Mouse (Mus musculus) heart, embryonic 13.5 days (tissue): ENCODE data around the gene Vps11. TPM values are rescaled to one million over a fixed set of nuclear protein-coding genes. Genes with fewer than 3 reads are reported as not detected.
"Not testable (repeated sequence)": the region's sequence is repeated elsewhere in the genome, so short reads cannot be mapped to it uniquely, and the experiment has no call there.

Experiments
- ATAC-seq: fragments of 200-750 bp; cut with Nextera tagmentation; 2 replicates; pipeline ENCODE4 v1.8.0; 2017; ENCODE audit warnings: moderate TSS enrichment; ENCODE audit not compliant: insufficient number of reproducible peaks, low FRiP score, low TSS enrichment; ENCODE audit errors: extremely low read depth
- H3K27ac ChIP-seq: fragments of 300-500 bp; sonication (generic); replicated peaks from 2 replicates; pipeline ENCODE4 v1.5.1; 2015; ENCODE audit warnings: moderate library complexity, mild to moderate bottlenecking, inconsistent platforms
- H3K27me3 ChIP-seq: fragments of 300-500 bp; sonication (generic); replicated peaks from 2 replicates; pipeline ENCODE4 v1.6.1; 2015; ENCODE audit warnings: mild to moderate bottlenecking, inconsistent platforms
- H3K36me3 ChIP-seq: fragments of 300-500 bp; sonication (generic); 2 replicates; pipeline ENCODE4 v1.6.1; 2015; ENCODE audit warnings: mild to moderate bottlenecking, inconsistent platforms
- H3K4me1 ChIP-seq: fragments of 300-500 bp; sonication (generic); 2 replicates; pipeline ENCODE4 v1.6.1; 2015; ENCODE audit warnings: inconsistent platforms
- H3K4me2 ChIP-seq: fragments of 300-500 bp; sonication (generic); 2 replicates; pipeline ENCODE4 v1.6.1; 2015; ENCODE audit warnings: inconsistent platforms, mild to moderate bottlenecking, moderate library complexity
- H3K4me3 ChIP-seq: fragments of 300-500 bp; sonication (generic); 2 replicates; pipeline ENCODE4 v1.5.1; 2015; ENCODE audit warnings: moderate library complexity, mild to moderate bottlenecking, inconsistent platforms
- H3K9ac ChIP-seq: fragments of 300-500 bp; sonication (generic); 2 replicates; pipeline ENCODE4 v1.6.1; 2015; ENCODE audit warnings: inconsistent platforms, mild to moderate bottlenecking, moderate library complexity
- H3K9me3 ChIP-seq: fragments of 300-500 bp; sonication (generic); 2 replicates; pipeline ENCODE4 v1.6.1; 2016; ENCODE audit warnings: inconsistent platforms
- WGBS: fragments of 180-500 bp; shearing (Covaris S2); methylation state at CpG from one replicate; pipeline ENCODE4 v1.1.7; 2015; ENCODE audit warnings: mixed read lengths; 5-methylcytosine and 5-hydroxymethylcytosine counted together
- polyA plus RNA-seq: library from polyadenylated mRNA; unstranded; fragments of >200 nt; fragmentation: Nextera tagmentation; extraction: Ambion mirVana; gene quantifications from 2 replicates; pipeline ENCODE4 v1.2.1, GENCODE M21; 2015

Gene Vps11
- polyA plus RNA-seq, 1 experiment from 2014 or later: 21.1 TPM

DNA sequence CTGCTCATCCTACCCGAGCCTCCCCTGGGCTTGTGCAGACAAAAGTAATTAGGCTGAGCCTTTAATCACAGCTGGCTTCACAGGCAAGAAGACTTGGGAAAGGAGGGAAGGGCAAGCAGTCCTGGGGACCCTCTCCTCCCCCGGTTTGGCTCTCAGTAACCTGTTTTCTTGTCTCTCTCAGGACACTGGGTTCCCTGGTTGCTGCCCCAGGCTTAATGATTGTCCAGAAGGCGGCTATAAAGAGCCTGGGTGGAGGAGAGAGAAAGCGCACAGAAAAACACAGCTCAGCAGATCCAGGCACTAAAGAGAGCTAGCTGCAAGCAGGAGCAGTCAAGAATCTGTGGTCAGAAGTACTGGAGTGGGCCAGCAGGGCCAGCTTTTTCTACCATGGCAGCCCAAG lies 36.6 kb upstream of the Vps11 start:
- peak overlapping the region; percentile 80 for H3K4me3 ChIP-seq
- no peaks in the 10 kb centered on the region for H3K9me3 ChIP-seq
- peak overlapping the region; percentile 86 for H3K4me2 ChIP-seq
- H3K27ac ChIP-seq: peak overlapping the region; percentile 91; the same call in 1 of the 2 replicates
- peaks cover 48% of the 10 kb centered on the region for H3K4me1 ChIP-seq
- ATAC-seq: no peak
- no peaks in the 10 kb centered on the region for H3K27me3 ChIP-seq
- 33% methylated on average over 4 of the region's 4 CpGs for WGBS
- peak overlapping the region; percentile 94 for H3K9ac ChIP-seq
- peaks cover 46% of the 10 kb centered on the region for H3K36me3 ChIP-seq

DNA sequence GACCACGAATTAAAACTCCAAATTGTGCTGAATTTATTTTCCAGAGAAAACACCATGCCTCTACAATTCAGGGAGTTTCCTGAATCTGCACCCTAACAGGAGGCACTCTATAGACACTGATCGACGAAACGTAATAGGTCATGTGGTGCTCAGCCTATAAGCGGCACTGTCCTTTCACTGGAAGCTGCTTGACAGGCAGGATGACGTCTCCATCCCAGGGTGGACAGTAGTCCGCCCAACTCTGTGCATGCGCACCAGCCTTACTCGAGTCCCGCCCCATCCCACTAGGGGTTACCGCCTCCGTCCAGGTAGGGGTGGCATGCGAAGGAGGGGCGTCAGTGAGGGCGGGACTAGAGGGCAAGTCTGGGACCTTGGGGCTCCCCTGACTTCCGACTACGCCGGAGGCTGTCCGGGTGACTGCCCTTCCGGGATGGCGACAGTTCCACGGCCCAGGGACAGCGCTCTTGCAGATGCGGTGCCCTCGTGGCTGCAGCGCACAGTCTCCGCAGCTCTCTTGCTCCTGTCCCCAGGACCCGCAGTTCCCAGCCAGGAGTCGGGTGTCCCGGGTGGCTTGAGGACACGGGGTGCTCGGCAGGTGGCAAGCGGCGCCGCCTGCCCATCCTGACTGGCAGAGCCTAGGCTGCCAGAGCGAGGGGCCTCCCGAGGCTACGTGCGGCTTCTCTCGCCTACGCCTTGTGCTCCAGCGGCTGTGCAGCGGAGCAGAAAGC lies 35.4 kb upstream of the Vps11 start, which contains the start of gene Slc37a4:
Gene Slc37a4 (plus strand): TSS at position 169 of the 728 bp plus-strand sequence.
- peaks cover 45% of the 10 kb centered on the region for H3K4me1 ChIP-seq
- H3K9me3 ChIP-seq: no peaks in the 10 kb centered on the region
- H3K4me2 ChIP-seq: peak within 1 kb of the TSS; percentile 86
- peaks cover 44% of the 10 kb centered on the region for H3K36me3 ChIP-seq
- ATAC-seq: peak; percentile 99
- WGBS: under 1% methylated on average over 43 of the region's 43 CpGs
- peak within 1 kb of the TSS; percentile 91 for H3K27ac ChIP-seq
- no peaks in the 10 kb centered on the region for H3K27me3 ChIP-seq
- H3K9ac ChIP-seq: peak within 1 kb of the TSS; percentile 94
- H3K4me3 ChIP-seq: peak within 1 kb of the TSS; percentile 80

DNA sequence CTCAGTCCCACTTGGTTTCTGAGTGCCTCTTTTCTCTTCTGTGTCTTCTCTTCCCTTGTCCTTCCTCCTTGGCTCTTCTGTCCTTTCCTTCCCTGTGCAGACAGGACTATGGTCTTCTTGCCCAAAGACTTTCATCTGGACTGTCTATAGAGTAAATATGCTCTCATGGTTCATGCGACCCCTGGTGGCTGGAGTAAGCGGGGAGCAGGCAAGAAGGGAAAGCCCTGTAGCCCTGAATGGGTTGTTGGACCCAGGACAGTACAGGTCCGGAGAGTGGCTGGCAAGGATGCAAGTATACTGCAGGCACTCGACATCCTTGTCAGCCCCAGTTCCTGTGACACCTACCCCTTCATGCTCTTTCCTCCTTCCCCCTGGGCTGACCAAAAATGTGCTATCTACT lies 30.0 kb upstream of the Vps11 start:
- H3K27ac ChIP-seq: no peak overlapping the region
- peaks cover 64% of the 10 kb centered on the region for H3K36me3 ChIP-seq
- WGBS: 35% methylated on average over 4 of the region's 4 CpGs
- peaks cover 6% of the 10 kb centered on the region for H3K4me1 ChIP-seq
- no peak overlapping the region for H3K4me3 ChIP-seq
- H3K9ac ChIP-seq: no peak overlapping the region
- H3K27me3 ChIP-seq: no peaks in the 10 kb centered on the region
- ATAC-seq: 0 out of 2 replicates have a peak, but pooled peaks have one; percentile 32
- H3K4me2 ChIP-seq: no peak overlapping the region
- no peaks in the 10 kb centered on the region for H3K9me3 ChIP-seq

DNA sequence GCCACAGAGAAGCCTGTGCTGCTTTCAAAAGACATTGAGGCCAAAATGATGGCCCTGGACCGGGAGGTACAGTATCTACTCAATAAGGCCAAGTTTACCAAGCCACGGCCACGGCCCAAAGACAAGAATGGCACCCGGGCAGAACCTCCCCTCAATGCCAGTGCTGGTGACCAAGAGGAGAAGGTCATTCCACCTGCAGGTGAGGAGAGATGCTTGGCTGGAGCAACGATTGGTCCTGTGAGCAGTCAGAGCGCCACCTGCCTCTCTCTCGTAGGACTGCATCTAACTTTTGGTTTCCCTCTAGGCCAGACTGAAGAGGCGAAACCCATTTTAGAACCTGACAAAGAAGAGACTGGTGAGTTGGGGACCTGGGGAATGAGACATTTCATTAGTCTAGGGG lies 27.8 kb upstream of the Vps11 start:
- WGBS: 62% methylated on average over 8 of the region's 8 CpGs
- Histone ChIP-seq H3K27ac (no peak overlapping the region), H3K9ac (no peak overlapping the region), H3K4me3 (no peak overlapping the region), H3K27me3 (no peaks in the 10 kb centered on the region), H3K36me3 (peaks cover 86% of the 10 kb centered on the region), H3K4me1 (no peaks in the 10 kb centered on the region), H3K9me3 (no peaks in the 10 kb centered on the region), H3K4me2 (no peak overlapping the region)
- ATAC-seq: no peak

DNA sequence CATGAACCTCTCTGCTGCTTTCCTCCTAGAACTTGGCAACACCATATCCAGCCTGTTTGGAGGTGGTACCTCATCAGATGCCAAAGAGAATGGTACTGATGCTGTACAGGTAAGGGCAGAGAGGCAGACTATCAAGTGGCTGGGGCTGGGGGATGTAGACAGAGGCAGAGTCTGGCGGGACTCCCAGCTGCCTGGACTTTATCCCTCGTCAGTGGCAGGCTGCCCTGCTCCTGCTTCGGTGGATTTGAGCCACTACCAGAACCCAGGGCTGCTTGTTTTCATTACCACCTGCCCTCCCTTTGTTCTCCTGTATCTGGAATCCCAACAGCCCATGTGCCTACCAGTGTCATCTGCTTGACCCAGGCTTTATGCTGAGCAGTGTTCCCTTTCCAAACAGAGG lies 25.8 kb upstream of the Vps11 start:
- H3K9ac ChIP-seq: no peak overlapping the region

DNA sequence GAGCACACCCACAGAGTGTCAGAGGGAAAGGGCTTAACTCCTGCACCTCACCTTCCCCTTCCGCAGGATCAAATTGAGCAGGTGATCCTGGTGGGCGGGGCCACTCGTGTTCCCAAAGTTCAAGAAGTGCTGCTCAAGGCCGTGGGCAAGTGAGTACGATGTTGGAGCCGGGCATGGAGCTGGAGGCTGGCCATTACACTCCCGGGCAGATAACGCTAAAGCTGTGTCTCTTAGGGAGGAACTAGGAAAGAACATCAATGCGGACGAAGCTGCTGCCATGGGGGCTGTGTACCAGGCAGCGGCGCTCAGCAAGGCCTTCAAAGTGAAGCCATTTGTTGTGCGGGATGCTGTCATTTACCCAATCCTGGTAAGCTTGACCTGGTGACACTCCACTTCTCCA lies 23.1 kb upstream of the Vps11 start:
- Histone ChIP-seq H3K9ac (no peak overlapping the region), H3K4me2 (no peak overlapping the region), H3K9me3 (no peaks in the 10 kb centered on the region), H3K4me3 (no peak overlapping the region), H3K27ac (no peak overlapping the region), H3K36me3 (peaks cover 91% of the 10 kb centered on the region), H3K4me1 (peaks cover 14% of the 10 kb centered on the region), H3K27me3 (no peaks in the 10 kb centered on the region)
- WGBS: 90% methylated on average over 13 of the region's 13 CpGs
- ATAC-seq: no peak

More for the DNA sequence above, 25.8 kb upstream of the Vps11 start:
- peaks cover 98% of the 10 kb centered on the region for H3K36me3 ChIP-seq
- WGBS: 71% methylated on average over 3 of the region's 3 CpGs
- no peak for ATAC-seq
- H3K9me3 ChIP-seq: no peaks in the 10 kb centered on the region
- H3K4me1 ChIP-seq: no peaks in the 10 kb centered on the region
- no peak overlapping the region for H3K4me3 ChIP-seq
- H3K4me2 ChIP-seq: no peak overlapping the region
- no peaks in the 10 kb centered on the region for H3K27me3 ChIP-seq
- H3K27ac ChIP-seq: no peak overlapping the region

DNA sequence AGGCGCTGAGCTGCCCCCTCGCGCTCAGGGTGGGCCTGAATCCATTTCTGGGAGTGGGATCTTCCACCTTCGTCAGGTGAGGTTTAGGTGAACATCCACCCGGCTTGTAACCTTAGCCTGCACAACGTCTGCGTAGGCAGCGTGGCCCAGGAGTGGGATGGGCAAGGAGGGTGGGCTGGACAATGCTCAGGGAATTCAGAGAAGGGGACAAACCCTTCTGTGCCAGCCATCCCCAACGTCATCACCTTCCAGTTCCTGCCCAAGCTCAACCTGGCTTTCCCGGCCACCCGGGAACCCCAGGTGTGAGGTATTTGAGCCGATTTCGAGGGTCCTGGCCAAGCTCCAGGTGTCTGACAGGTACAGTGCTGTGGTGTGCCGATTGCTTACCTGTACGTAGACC lies 18.4 kb upstream of the Vps11 start:
- Histone ChIP-seq H3K4me1 (peaks cover 26% of the 10 kb centered on the region), H3K27ac (peak overlapping the region; percentile 80), H3K9ac (peak overlapping the region; percentile 88), H3K9me3 (no peaks in the 10 kb centered on the region), H3K4me3 (peak overlapping the region; percentile 68), H3K27me3 (no peaks in the 10 kb centered on the region), H3K4me2 (peak overlapping the region; percentile 96), H3K36me3 (peaks cover 44% of the 10 kb centered on the region)
- no peak for ATAC-seq
- 4% methylated on average over 15 of the region's 15 CpGs for WGBS

DNA sequence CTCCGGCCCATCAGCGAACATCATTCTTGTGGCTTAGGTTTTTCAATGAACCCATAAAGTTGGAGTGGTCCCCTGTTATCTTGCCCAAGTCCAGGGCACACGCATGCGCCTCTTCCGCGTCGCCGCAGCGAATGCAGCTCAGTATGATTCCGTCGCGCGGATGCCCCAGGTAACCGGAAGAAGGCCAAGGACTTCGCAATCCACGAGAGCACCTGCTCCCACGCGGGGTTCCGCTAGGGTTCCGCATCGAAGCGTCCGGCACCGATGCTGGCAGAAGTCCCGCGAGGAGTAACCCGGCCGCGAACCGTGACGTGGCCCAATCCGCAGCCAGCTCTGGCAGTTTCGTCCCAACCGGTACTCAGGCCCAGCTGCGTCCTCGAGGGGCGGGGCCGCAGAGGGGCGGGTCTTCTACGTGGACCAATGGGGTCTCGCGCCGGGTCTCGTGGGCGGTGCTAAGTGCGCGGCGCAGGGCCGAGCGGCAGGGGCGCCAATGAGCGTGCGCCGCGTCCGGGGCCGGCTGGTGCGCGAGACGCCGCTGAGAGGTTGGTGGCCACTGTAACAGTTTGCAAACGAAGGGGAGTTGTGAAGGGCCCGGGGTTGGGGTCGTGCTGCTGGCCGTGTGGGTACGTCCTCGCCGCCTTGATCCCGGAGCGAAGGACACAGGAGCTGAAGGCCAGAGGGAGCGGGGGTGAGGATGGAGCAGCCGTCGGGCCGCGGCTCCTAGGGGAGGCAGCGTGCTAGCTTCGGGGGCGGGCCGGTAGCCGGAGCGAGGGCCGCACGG lies 17.8 kb upstream of the Vps11 start, which contains the start of gene Hyou1:
Gene Hyou1 (plus strand): TSS at position 437 of the 781 bp plus-strand sequence.
- Histone ChIP-seq H3K27ac (peak within 1 kb of the TSS; percentile 83), H3K27me3 (no peaks in the 10 kb centered on the region), H3K9me3 (no peaks in the 10 kb centered on the region), H3K4me1 (peaks cover 26% of the 10 kb centered on the region), H3K4me3 (peak within 1 kb of the TSS; percentile 68), H3K4me2 (peak within 1 kb of the TSS; percentile 96), H3K36me3 (peaks cover 37% of the 10 kb centered on the region), H3K9ac (peak within 1 kb of the TSS; percentile 88)
- peak; percentile 98 for ATAC-seq
- under 1% methylated on average over 82 of the region's 83 CpGs for WGBS

DNA sequence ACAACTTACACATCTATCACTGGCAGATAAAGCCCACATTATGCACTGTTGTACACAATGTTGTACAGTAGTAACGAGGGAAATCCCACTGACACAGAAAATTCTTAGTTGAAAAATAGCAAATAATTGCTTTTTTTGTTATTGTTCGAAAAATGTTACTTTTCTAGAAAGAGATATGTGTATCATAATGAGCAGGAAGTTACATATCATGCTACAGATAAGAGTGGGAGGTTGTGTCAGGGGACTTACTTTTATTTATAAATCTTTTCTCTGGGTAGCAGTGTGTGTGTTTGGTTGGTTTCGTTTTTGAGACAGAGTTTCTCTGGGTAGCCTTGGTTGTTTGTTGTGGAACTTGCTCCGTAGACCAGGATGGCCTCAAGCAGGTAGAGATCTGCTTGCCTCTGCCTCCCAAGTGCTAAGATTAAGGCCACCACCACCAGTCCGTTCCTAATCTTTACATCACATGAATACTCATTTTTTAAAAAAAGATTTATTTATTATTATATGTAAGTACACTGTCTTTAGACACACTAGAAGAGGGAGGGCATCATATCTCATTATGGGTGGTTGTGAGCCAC lies 16.8 kb upstream of the Vps11 start:
- peak overlapping the region; percentile 68 for H3K4me3 ChIP-seq
- ATAC-seq: no peak
- peak overlapping the region; percentile 77 for H3K4me2 ChIP-seq
- no peaks in the 10 kb centered on the region for H3K27me3 ChIP-seq
- peak overlapping the region; percentile 83 for H3K27ac ChIP-seq
- H3K9me3 ChIP-seq: no peaks in the 10 kb centered on the region
- peaks cover 26% of the 10 kb centered on the region for H3K4me1 ChIP-seq
- peak overlapping the region; percentile 87 for H3K9ac ChIP-seq
- H3K36me3 ChIP-seq: peaks cover 27% of the 10 kb centered on the region
- 76% methylated on average over 5 of the region's 5 CpGs for WGBS

DNA sequence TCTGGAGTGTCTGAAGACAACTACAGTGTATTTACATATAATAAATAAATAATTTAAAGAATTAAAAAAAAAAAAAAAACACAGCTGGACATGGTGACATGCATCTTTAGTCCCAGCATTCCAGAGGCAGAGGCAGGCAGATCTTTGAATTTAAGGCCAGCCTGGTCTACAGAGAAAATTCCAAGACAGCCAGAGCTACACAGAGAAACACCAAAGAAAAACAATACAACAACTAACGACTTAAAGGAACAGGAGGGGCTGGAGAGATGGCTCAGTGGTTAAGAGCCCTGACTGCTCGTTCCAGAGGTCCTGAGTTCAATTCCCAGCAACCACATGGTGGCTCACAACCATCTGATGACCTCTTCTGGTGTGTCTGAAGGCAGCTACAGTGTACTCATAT lies 15.9 kb upstream of the Vps11 start:
- H3K4me3 ChIP-seq: not testable (repeated sequence)

DNA sequence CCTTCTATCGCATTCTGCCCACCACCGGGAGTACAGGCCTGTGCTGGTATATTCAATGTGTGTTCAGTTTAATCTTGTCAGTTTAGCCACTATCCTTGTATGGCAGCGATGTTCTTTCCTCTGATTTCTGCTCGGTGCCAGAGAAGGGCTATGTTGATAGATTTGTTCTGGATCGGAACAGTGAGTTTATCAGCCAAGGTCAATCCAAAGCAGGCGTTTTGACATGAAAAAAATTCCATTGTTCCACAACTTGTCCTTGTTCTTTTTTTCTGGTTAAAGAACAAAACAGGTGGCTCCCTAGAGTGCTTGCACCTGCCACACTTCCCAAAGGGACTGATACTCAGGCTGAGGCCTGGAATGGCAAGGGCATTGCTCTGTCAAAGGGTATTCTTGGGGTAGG lies 14.7 kb upstream of the Vps11 start:
- no peak overlapping the region for H3K4me2 ChIP-seq
- no peak overlapping the region for H3K9ac ChIP-seq
- H3K27me3 ChIP-seq: no peaks in the 10 kb centered on the region
- no peak for ATAC-seq
- WGBS: 77% methylated on average over 6 of the region's 6 CpGs
- H3K4me3 ChIP-seq: no peak overlapping the region
- H3K27ac ChIP-seq: no peak overlapping the region
- peaks cover 6% of the 10 kb centered on the region for H3K36me3 ChIP-seq
- H3K9me3 ChIP-seq: no peaks in the 10 kb centered on the region
- H3K4me1 ChIP-seq: peaks cover 25% of the 10 kb centered on the region

More for the DNA sequence above, 15.9 kb upstream of the Vps11 start:
- H3K9me3 ChIP-seq, H3K27ac ChIP-seq, ATAC-seq, H3K9ac ChIP-seq, H3K27me3 ChIP-seq, H3K4me2 ChIP-seq: not testable (repeated sequence)
- H3K4me1 ChIP-seq: peaks cover 26% of the 10 kb centered on the region
- peaks cover 18% of the 10 kb centered on the region for H3K36me3 ChIP-seq
- WGBS: 81% methylated on average over 2 of the region's 2 CpGs
